Mouse (Mus musculus): ENCODE data around the gene Dmxl2. TPM values are rescaled to one million over a fixed set of nuclear protein-coding genes. Genes with fewer than 3 reads are reported as not detected.

Gene Dmxl2
- total RNA-seq (2022), result 100 to 1,000 TPM; 184 to 220 (median 198) TPM

DNA sequence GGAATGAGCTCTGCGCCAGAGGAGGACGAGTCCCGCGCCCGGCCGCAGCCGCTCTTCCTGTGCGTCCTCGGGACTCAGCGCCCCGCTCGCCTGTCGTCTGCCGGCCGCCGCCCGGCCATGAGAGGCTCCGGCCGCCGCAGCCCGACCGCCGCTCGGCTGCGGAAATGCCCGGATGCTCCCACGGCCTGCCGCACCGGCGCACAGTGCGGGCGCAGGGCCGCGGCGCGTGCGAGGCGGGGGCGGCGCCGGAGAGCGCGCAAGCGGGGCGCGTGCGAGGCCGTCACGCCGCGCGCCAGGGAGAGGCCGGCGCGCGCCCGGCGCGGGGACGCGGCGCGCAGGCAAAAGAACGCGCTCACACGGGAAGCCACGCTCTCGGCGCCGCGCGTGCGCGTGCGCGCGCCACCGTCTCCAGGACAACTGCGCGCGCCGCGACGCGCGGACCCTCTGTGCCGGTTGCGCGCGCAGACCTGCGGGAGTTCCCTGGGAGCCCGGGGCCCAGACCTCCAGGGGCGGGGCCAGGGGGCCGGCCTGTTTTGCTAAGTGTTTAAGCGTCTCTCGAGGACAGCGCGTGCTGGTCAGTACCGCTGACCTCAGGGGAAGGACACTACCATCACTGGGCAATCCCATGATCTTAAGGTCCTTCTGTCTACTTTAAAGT is at the start of gene Dmxl2:
Gene Dmxl2, minus strand, starts transcription at position 174 of the 658 bp plus-strand sequence.
- peak; percentile 78 to 80 for DNase-seq (ENCODE audit: low spot score in 2 of 2)

DNA sequence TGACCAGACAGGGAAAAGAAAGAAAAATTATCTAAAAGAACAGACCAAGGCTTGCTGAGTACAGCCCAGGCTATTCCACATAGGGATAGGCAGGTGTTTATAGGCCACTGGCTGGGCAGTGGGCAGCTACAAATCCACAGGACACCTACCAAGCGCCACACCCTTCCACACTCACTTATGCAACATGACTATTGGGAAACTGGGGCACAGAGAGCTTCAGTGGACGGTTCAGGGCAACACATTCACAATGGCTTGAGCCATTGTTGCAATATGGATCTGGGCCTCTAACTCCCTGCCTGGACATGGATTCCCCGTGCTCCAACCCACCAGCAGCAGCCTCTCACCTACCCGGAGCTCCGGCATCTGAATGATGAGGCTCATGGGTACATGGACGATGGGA is 48.0 kb upstream of the Dmxl2 start:
- DNase-seq (ENCODE audit: low spot score in 2 of 2), result no peak

DNA sequence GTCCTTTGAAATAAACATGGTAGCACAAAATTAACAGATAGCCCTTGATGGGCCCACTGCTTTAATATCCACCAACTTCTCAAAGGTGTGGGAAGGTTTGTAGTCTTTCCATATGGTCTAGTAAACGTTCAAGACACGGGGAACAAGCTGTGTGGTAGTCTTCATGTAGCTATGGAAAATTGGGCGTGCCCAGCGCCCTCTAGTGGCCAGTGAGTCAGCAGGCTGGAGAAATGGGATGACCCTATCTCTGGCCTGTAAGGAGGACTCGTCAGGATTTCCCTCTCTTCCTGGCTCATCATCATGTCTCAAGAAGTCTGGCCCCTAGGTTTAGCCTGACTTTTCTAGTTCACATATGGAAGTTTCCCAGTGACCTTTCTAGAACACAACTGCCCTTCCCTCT is 46.1 kb upstream of the Dmxl2 start:
- DNase-seq (ENCODE audit: low spot score in 2 of 2), result peak in 1 of 2 experiments; percentile 59

DNA sequence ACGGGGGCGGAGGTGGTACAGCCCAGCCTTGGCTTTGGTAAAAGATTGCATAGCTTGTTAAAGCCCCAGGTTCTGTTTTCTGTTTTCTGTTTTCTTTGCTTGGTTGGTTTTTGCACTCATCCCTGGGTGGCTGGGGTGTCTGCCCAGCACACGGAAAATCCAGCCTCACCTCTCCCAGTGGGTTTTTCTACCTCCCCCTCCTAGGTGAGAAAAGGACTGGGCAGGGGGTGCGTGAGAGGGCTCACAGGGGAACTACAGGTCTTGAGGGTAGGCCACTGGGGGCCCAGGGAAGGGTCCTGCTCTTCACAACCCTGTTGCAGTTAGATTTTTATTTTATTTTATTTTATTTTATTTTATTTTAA is 43.5 kb upstream of the Dmxl2 start:
- DNase-seq (ENCODE audit: low spot score in 2 of 2), result no peak

- DNase-seq (ENCODE audit: low spot score in 2 of 2), result no peak
Measured at GRCm38 (mm10) chr9:54544212-54544953, 43.0 kb upstream of the Dmxl2 start.

DNA sequence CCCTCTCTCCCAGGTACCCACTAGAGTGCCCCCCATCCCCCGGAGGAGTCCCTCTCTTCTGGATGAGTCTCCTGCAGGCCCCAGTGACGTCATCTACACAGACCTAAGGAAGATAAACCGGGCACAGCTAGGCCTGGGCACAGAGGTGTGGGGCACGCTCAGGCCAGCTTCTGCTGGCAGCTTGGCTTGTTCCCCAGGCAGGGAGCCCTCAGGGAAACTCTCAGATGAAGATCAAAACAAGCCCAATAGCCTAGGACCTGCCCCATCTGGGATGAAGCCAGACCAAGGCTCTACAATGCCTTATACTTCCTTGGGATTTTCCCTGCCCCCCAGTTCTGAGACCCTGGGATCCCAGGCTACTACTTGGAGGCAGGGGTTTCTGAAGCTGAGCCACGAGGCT is 39.4 kb upstream of the Dmxl2 start:
- DNase-seq (ENCODE audit: low spot score in 2 of 2), result no peak

- no peak for DNase-seq (ENCODE audit: low spot score in 2 of 2)
Measured at GRCm38 (mm10) chr9:54538684-54539083, 37.3 kb upstream of the Dmxl2 start, which contains the start of gene Sh2d7. Sh2d7 (plus strand) TSS chr9:54538984.

DNA sequence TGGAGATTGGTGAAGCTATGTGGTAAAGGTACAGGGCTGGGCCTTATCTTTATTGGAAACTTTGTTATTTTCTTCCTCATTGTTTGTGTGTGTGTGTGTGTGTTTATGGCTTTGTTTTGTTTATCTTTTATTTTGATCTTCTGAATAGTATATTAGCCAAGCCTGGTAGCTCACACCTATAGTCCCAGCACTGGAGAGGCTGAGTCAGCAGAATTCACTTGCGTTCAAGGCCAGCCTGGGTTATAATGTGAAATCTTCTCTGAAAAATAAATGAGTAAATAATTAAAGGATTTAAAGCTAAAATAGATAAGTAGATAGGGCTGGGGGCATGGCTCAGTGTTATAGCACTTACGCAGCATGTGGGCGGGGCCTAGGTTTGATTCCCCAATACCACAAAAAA is 36.8 kb upstream of the Dmxl2 start:
- DNase-seq (ENCODE audit: low spot score in 2 of 2), result no peak

- DNase-seq (ENCODE audit: low spot score in 2 of 2), result no peak
Measured at GRCm38 (mm10) chr9:54537480-54537879, 36.1 kb upstream of the Dmxl2 start.

DNA sequence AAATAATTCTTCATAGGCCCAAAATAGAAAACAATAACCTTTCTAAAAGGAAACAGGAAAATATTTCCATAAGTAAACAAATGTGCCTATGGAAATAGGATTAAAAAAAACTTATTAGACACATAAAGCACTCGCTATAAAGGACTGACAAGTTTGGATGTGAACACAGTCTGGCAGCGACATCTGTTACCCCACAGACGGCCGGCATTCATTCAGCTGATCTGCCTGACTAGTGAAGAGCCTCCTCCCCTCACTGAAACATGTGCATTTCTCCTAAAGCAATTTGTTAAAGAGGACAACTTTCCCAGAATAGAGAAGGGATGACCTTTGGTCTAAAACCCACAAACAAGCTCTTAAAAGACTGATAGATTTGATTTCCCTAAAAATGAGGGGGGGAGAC is 35.6 kb upstream of the Dmxl2 start:
- DNase-seq (ENCODE audit: low spot score in 2 of 2), result peak; percentile 78 to 79

GRCm38 (mm10) chr9:54536236-54536635 is 34.8 kb upstream of the Dmxl2 start:
- DNase-seq (ENCODE audit: low spot score in 2 of 2), result no peak

- DNase-seq (ENCODE audit: low spot score in 2 of 2), result peak; percentile 77 to 79
Measured at GRCm38 (mm10) chr9:54533975-54534374, 32.5 kb upstream of the Dmxl2 start.

- DNase-seq (ENCODE audit: low spot score in 2 of 2), result no peak
Measured at GRCm38 (mm10) chr9:54532926-54533325, 31.5 kb upstream of the Dmxl2 start.

- no peak for DNase-seq (ENCODE audit: low spot score in 2 of 2)
Measured at GRCm38 (mm10) chr9:54531421-54531820, 30.0 kb upstream of the Dmxl2 start.

DNA sequence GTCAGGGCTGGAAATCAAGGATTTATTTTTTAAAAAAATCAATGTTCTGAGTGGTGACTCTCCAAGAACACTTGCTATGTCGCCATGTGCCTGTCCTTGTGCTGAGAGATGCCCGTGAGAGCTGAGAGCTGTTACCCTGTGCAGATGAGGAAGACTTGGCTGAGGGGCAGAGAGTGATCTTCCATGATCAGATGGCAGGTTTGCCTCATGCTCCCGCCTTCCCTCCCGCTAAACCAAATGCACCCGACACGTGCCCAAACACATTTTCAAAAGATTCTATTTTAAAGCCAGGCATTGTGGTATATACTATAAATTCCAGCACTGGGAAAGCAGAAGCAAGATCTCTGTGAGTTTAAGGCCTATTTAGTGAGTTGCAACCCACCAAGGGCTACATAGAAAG is 29.4 kb upstream of the Dmxl2 start:
- no peak for DNase-seq (ENCODE audit: low spot score in 2 of 2)

GRCm38 (mm10) chr9:54529950-54530349 is 28.5 kb upstream of the Dmxl2 start:
- DNase-seq (ENCODE audit: low spot score in 2 of 2), result no peak

GRCm38 (mm10) chr9:54527694-54528093 is 26.3 kb upstream of the Dmxl2 start:
- DNase-seq (ENCODE audit: low spot score in 2 of 2), result no peak

GRCm38 (mm10) chr9:54520286-54520685 is 18.9 kb upstream of the Dmxl2 start:
- DNase-seq (ENCODE audit: low spot score in 2 of 2), result no peak

DNA sequence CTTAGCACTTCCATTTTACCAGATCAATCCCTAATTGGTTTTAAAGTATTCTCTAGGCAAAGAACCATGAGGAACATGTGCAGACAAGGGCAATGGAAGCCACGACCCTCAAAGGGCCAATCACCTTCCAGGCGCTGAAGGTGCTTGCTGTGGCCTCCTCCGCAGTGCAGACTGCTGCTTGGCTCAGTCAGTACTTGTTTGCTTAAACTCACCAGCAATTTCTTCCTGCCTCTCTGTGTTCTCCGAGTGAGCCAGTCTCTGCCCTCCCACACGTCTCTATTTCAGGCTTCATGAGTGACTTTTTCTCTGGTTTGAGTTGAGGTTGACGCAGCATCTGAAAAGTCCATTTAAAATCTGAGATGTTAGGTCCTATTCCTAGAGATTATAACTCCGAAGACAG is 17.5 kb upstream of the Dmxl2 start:
- DNase-seq (ENCODE audit: low spot score in 2 of 2), result peak; percentile 36 to 44

DNA sequence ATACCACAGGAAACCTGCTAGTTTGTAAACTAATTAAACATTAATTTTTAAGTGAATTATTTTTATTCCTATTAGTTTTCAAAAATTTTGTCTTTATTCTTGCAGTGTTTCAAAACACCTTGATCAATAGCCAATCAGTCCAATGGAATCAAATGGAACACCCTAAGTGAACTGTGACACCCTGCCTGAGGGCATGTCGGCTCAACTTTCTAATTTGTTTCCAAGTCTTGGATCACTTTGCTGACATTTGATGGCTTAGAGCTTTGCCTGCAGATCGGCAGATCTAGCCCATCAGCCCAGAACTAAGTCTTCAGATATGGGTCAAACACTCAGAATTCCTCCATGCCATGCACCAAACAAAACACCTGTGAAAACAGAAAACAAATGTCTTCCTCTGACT is 14.6 kb upstream of the Dmxl2 start:
- DNase-seq (ENCODE audit: low spot score in 2 of 2), result no peak

- no peak for DNase-seq (ENCODE audit: low spot score in 2 of 2)
Measured at GRCm38 (mm10) chr9:54502873-54503272, 1.4 kb upstream of the Dmxl2 start.

DNA sequence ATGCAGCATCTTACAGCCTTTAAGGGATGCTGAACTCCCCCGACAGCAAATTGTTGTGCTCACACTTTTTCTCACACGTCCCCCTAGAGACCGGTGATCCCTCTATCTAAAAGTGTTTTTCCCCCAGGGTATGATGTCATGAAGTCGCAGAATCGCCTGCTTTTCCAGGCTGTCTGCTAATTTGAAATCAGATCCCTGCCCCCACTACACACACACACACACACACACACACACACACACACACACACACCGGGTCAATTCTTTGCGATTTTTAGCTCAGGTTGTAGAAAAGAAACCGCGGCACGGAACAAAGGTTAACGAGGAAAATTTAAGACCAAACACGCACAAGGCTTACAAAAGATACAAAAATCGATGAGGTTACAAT is 677 bp upstream of the Dmxl2 start:
- no peak for DNase-seq (ENCODE audit: low spot score in 2 of 2)

GRCm38 (mm10) chr9:54500832-54501452 is 484 bp downstream of the Dmxl2 start:
- peak in 1 of 2 experiments; percentile 36 for DNase-seq (ENCODE audit: low spot score in 2 of 2)

All from layer of hippocampus, adult 8-10 months (tissue).